In genomic region chr7:122955226-122955955, GRCm38 (mm10) we compare ENCODE assay signal across 8 mouse cellular contexts. TPM values are rescaled to one million over a fixed set of nuclear protein-coding genes. Genes with fewer than 3 reads are reported as not detected.
A peak's percentile ranks its signal among the peaks of the same experiment; 100 is the strongest.
DNase-seq lines count a peak whose midpoint lies in the region; ATAC-seq and TF ChIP-seq lines count a peak whose summit lies in the region.

No protein-coding gene starts in this region.

- H3K9me3 ChIP-seq in midbrain, postnatal 0 days (ENCODE audit: low read length): no peaks in the 10 kb centered on the region
- H3K9me3 ChIP-seq in midbrain, embryonic 15.5 days: no peaks in the 10 kb centered on the region
- no peaks in the 10 kb centered on the region for H3K9me3 ChIP-seq in heart, postnatal 0 days (replicated peaks; ENCODE audit: control insufficient read depth, low read length)
- no peaks in the 10 kb centered on the region for H3K9me3 ChIP-seq in liver, embryonic 13.5 days (replicated peaks)
- no peaks in the 10 kb centered on the region for H3K9me3 ChIP-seq in forebrain, embryonic 13.5 days (replicated peaks)

- no peaks in the 10 kb centered on the region for H3K4me1 ChIP-seq in midbrain, postnatal 0 days (ENCODE audit: insufficient read depth, low read length)
- no peaks in the 10 kb centered on the region for H3K4me1 ChIP-seq in midbrain, embryonic 15.5 days
- no peaks in the 10 kb centered on the region for H3K4me1 ChIP-seq in heart, postnatal 0 days (ENCODE audit: control insufficient read depth, insufficient read depth)
- H3K4me1 ChIP-seq in liver, embryonic 13.5 days (replicated peaks): peaks cover 9% of the 10 kb centered on the region
- no peaks in the 10 kb centered on the region for H3K4me1 ChIP-seq in forebrain, embryonic 13.5 days

- H3K9ac ChIP-seq in midbrain, postnatal 0 days (replicated peaks; ENCODE audit: low read length, poor library complexity, severe bottlenecking): no peak overlapping the region
- no peak overlapping the region for H3K9ac ChIP-seq in midbrain, embryonic 15.5 days
- H3K9ac ChIP-seq in heart, postnatal 0 days (replicated peaks; ENCODE audit: low read depth, low read length): no peak overlapping the region
- no peak overlapping the region for H3K9ac ChIP-seq in liver, embryonic 13.5 days
- H3K9ac ChIP-seq in forebrain, embryonic 13.5 days: no peak overlapping the region

- no peak overlapping the region for H3K27ac ChIP-seq in midbrain, postnatal 0 days (ENCODE audit: low read depth, low read length)
- H3K27ac ChIP-seq in midbrain, embryonic 15.5 days: no peak overlapping the region
- H3K27ac ChIP-seq in heart, postnatal 0 days (ENCODE audit: low read depth): peak overlapping the region; percentile 43; the same call in 1 of the 2 replicates
- no peak overlapping the region; the same call in 1 of the 2 replicates for H3K27ac ChIP-seq in liver, embryonic 13.5 days
- no peak overlapping the region for H3K27ac ChIP-seq in forebrain, embryonic 13.5 days

- WGBS in midbrain, postnatal 0 days: 76% methylated on average over 8 of the region's 8 CpGs
- 79% methylated on average over 8 of the region's 8 CpGs for WGBS in midbrain, embryonic 15.5 days
- 60% methylated on average over 8 of the region's 8 CpGs for WGBS in heart, postnatal 0 days
- 67% methylated on average over 8 of the region's 8 CpGs for WGBS in liver, embryonic 13.5 days (ENCODE audit: insufficient replicate concordance)
- WGBS in forebrain, embryonic 13.5 days: 83% methylated on average over 8 of the region's 8 CpGs

- no peak overlapping the region for H3K4me2 ChIP-seq in midbrain, postnatal 0 days (ENCODE audit: low read depth, low read length, poor library complexity, severe bottlenecking)
- no peak overlapping the region for H3K4me2 ChIP-seq in midbrain, embryonic 15.5 days
- H3K4me2 ChIP-seq in heart, postnatal 0 days (ENCODE audit: low read depth, low read length): no peak overlapping the region
- H3K4me2 ChIP-seq in liver, embryonic 13.5 days: no peak overlapping the region
- no peak overlapping the region for H3K4me2 ChIP-seq in forebrain, embryonic 13.5 days

- H3K4me3 ChIP-seq in midbrain, postnatal 0 days (ENCODE audit: low read depth, low read length): no peak overlapping the region
- no peak overlapping the region for H3K4me3 ChIP-seq in midbrain, embryonic 15.5 days
- no peak overlapping the region for H3K4me3 ChIP-seq in heart, postnatal 0 days (ENCODE audit: low read depth, low read length)
- H3K4me3 ChIP-seq in liver, embryonic 13.5 days (replicated peaks): no peak overlapping the region
- no peak overlapping the region for H3K4me3 ChIP-seq in forebrain, embryonic 13.5 days

- peak; percentile 60 for ATAC-seq in midbrain, postnatal 0 days (ENCODE audit: low FRiP score)
- ATAC-seq in midbrain, embryonic 15.5 days (replicated peaks): no peak
- peak; percentile 81 for ATAC-seq in heart, postnatal 0 days (ENCODE audit: insufficient read depth, low read depth)
- ATAC-seq in liver, embryonic 13.5 days (ENCODE audit: low read depth): peak; percentile 82
- ATAC-seq in forebrain, embryonic 13.5 days: no peak

- H3K27me3 ChIP-seq in midbrain, postnatal 0 days (ENCODE audit: insufficient read depth, low read length): no peaks in the 10 kb centered on the region
- H3K27me3 ChIP-seq in midbrain, embryonic 15.5 days (replicated peaks): no peaks in the 10 kb centered on the region
- H3K27me3 ChIP-seq in heart, postnatal 0 days (ENCODE audit: control insufficient read depth, insufficient read depth, low read length): no peaks in the 10 kb centered on the region
- no peaks in the 10 kb centered on the region for H3K27me3 ChIP-seq in liver, embryonic 13.5 days
- no peaks in the 10 kb centered on the region for H3K27me3 ChIP-seq in forebrain, embryonic 13.5 days

- H3K36me3 ChIP-seq in midbrain, postnatal 0 days (ENCODE audit: insufficient read depth, low read length): no peaks in the 10 kb centered on the region
- H3K36me3 ChIP-seq in midbrain, embryonic 15.5 days (replicated peaks): no peaks in the 10 kb centered on the region
- H3K36me3 ChIP-seq in heart, postnatal 0 days (replicated peaks; ENCODE audit: control insufficient read depth, insufficient read depth, low read length): no peaks in the 10 kb centered on the region
- H3K36me3 ChIP-seq in liver, embryonic 13.5 days: no peaks in the 10 kb centered on the region
- H3K36me3 ChIP-seq in forebrain, embryonic 13.5 days (ENCODE audit: poor library complexity, severe bottlenecking): no peaks in the 10 kb centered on the region

- no peak for TF ChIP-seq CTCF in midbrain, postnatal 0 days (IDR thresholded peaks at IDR 0.05)
- no peak for TF ChIP-seq CTCF in heart, postnatal 0 days (IDR thresholded peaks at IDR 0.05; ENCODE audit: low read depth)

- no peak for TF ChIP-seq EP300 in heart, postnatal 0 days (IDR thresholded peaks at IDR 0.05; ENCODE audit: low read depth)

- peak; percentile 46 for DNase-seq in midbrain, postnatal 0 days (ENCODE audit: low spot score)
- peak; percentile 52 for DNase-seq in c-Kit-positive CD71-negative TER-119-negative erythroid progenitor cells, embryonic 14.5 days (ENCODE audit: low read depth)
- DNase-seq in heart, postnatal 0 days (ENCODE audit: low spot score): peak; percentile 49
- DNase-seq in liver, embryonic 13.5 days: no peak
- peak; percentile 39 for DNase-seq in thymus, postnatal 0 days (ENCODE audit: low spot score)
- no peak for DNase-seq in spleen, postnatal 14 days (ENCODE audit: low spot score in 2 of 2)

RNA-seq across cellular contexts. Expression of gene Rbbp6, which starts 10.1 kb away (rescaled TPM):
- 33.7 and 42.9 TPM in 2 replicates for total RNA-seq in midbrain, postnatal 0 days (2014; rRNA removed)
- 17.3 and 22.9 TPM in 2 replicates for polyA plus RNA-seq in midbrain, postnatal 0 days (2015; fragmentation: Nextera tagmentation; extraction: Ambion mirVana)
- polyA plus RNA-seq in midbrain, embryonic 15.5 days (2015; fragmentation: Nextera tagmentation; extraction: Ambion mirVana): 28.1 and 28.2 TPM in 2 replicates
- 14.5 and 14.9 TPM in 2 replicates for total RNA-seq in heart, postnatal 0 days (2014; rRNA removed; ENCODE audit: low replicate concordance)
- polyA plus RNA-seq in heart, postnatal 0 days (2015; fragmentation: Nextera tagmentation; extraction: Ambion mirVana): 12.5 and 13.2 TPM in 2 replicates
- 11.3 and 12.9 TPM in 2 replicates for polyA plus RNA-seq in liver, embryonic 13.5 days (2015; fragmentation: Nextera tagmentation; extraction: Ambion mirVana)
- 26.6 and 33.9 TPM in 2 replicates for polyA plus RNA-seq in thymus, postnatal 0 days (2015; fragmentation: Nextera tagmentation; extraction: Ambion mirVana)
- polyA plus RNA-seq in forebrain, embryonic 13.5 days (2015; fragmentation: Nextera tagmentation; extraction: Ambion mirVana): 33.7 and 33.8 TPM in 2 replicates

Comparison
In these comparisons a context has a peak if more than half of its experiments do, and no peak if none do; other contexts are left out.
1. ATAC-seq: peak in midbrain, postnatal 0 days (single experiment), heart, postnatal 0 days (single experiment) and liver, embryonic 13.5 days (single experiment); none in midbrain, embryonic 15.5 days (single experiment) and forebrain, embryonic 13.5 days (single experiment).
2. DNase-seq: peak in midbrain, postnatal 0 days (single experiment), c-Kit-positive CD71-negative TER-119-negative erythroid progenitor cells, embryonic 14.5 days (single experiment), heart, postnatal 0 days (single experiment) and thymus, postnatal 0 days (single experiment); none in liver, embryonic 13.5 days (single experiment) and spleen, postnatal 14 days (0 of 2).